Mouse (Mus musculus): ENCODE measurements around the gene Gtf2ird2. TPM values are rescaled to one million over a fixed set of nuclear protein-coding genes. Genes with fewer than 3 reads are reported as not detected.

Gene Gtf2ird2
- 10 to 100 TPM; 13.1 to 17.9 TPM for total RNA-seq (2021)
- long read RNA-seq, experiment 1, partial matches to known transcripts = 0 of 6 reads
- long read RNA-seq, experiment 1, other reads (novel, unspliced or antisense) = 3 of 6 reads
- long read RNA-seq, experiment 2, transcript Gtf2ird2-201 (16 exons, 3,482 nt) = major isoform, 7 of 15 reads
- long read RNA-seq, experiment 2, partial matches to known transcripts = 3 of 15 reads
- long read RNA-seq, experiment 2, other reads (novel, unspliced or antisense) = 4 of 15 reads

DNA sequence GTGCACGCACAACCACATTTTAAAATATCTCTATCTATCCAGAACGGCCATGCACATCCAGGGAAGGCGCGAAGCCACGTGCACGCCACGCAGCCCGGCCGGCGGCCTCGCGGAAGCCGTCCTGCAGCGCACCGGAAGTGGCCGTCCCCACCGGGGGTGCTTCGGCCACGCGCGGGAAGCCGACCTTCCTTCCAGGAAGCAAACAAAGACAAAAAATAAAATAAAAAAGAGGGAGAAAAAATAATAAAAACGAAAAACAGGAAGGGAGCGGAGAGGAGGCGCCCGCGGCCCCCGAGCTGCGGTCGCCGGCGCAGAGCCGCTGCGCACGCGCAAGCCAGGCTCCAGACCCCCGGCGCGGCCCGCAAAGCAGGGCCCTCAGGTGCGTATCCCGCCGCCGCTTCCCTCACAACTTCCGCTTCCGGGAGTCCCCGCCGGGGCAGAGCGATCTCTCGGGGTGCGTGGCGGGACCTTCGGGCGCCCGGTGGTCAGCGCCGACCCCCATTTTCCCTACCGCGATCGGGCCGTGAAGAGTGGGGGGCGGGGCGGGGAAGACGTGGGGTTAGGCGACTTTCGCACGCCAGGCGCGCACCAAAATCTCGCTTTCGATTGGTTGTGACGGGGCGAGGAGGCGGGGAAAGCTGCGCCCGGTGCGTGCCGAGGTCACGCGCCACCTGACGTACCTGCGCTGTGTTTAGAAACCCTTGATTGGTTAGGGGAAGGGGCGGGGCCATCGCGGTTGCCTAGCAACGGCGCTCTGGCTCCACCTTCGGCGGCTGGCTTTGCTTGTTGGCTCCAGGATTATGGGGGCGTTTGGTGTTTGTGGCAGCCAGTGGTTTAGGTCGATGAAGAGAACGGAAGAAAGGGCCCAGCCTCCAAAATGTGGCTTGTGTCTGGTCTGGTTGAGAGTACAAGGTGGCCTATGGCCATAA, at the start of gene Gtf2ird2:
TSS of gene Gtf2ird2 (plus strand) at position 140 of the 929 bp plus-strand sequence.
- DNase-seq (ENCODE audit: low spot score in 2 of 2) = peak; percentile 99

DNA sequence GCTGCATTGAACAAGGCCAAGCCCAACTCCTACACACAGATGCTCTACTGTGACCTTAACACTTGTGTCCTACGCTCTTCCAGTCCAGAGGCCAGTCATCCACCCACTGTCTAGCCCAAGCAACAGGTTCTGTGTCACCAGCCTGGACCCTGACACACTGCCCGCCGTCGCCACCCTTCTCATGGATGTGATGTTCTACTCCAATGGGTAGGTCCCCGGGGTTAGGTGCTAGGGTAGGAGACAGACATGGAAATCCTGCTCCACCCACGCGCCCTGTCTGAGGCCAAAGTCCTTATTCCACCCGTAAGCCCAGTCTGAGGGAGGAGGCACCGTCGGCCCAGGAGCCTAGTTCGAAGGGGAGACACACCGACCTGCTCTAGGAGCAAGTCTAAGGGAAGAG, 47.8 kb upstream of the Gtf2ird2 start:
- DNase-seq (ENCODE audit: low spot score in 2 of 2) = no peak

DNA sequence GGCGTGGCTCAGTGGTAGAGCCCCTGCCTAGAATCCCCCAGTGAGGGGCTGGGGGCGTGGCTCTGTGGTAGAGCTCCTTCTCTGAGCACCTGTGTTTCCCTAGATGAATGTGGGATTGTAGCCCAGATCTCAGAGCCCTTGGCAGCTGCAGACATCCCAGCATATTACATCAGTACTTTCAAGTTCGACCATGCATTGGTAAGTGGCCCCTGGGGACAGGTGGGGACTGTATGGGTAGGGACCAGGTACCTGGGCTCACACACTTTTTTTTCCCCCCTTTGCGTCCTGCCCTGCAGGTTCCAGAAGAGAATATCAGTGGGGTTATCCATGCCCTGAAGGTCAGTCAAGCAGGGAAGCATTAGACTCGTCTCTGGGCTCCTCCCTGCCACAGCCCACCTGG, 45.9 kb upstream of the Gtf2ird2 start:
- DNase-seq (ENCODE audit: low spot score in 2 of 2) = no peak

DNA sequence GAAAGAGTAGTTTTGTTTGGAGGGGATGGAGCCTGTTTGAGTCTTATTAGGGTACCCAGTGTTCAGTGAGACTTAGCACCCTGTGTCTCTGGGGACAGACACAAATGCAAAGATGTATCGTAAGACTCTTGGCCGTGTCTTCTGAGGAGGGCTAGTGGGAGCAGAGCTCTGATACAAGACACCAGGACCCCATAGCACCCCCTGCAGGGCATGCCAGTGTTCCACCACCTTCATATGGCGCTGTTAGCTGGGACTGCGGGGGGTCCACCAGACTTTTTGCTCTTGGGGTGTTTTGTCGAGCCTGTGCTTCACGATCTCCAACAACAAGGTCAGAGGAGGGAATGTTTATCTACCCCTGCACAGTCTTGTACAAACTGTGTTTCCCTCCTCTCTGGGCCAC, 44.4 kb upstream of the Gtf2ird2 start:
- DNase-seq (ENCODE audit: low spot score in 2 of 2) = no peak

DNA sequence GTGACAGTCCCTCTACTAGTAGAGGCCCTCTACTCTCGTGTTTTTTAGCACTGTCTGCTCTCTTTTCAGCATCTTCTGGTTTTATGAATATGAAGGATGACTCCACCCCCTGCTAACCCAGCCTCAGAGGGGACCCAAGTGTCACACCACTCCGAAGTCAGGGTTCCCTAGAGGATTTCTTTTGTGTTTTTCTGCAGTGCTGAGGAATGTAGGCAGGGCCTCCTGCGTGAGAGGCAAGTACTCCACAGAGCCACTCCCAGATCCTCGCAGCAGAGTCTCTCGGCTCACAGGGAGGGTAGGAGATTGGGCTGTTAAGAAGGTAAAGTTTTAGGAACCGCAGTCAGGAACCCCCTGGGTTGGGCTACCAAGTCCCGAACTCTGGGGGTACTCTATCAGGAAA, 42.6 kb upstream of the Gtf2ird2 start:
- no peak for DNase-seq (ENCODE audit: low spot score in 2 of 2)

DNA sequence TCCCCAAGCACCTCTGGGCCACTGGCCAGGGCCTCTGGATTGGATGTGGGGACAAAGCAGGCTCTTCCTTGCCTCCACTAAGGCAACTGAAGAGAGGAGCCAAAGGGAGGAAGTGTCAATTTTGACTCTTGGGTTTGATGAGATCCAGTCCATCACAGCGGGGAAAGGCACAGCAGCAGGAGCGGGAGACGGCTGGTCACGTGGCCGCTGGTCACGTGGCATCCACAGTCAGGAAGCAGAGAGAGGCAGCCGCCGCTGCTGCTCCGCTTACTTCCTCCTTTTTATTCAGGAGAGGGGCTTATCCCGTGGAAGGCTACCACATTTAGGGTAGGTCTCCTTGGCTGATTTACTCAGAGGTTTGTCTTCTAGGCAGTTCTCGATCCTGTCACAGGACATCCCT, 41.4 kb upstream of the Gtf2ird2 start:
- no peak for DNase-seq (ENCODE audit: low spot score in 2 of 2)

DNA sequence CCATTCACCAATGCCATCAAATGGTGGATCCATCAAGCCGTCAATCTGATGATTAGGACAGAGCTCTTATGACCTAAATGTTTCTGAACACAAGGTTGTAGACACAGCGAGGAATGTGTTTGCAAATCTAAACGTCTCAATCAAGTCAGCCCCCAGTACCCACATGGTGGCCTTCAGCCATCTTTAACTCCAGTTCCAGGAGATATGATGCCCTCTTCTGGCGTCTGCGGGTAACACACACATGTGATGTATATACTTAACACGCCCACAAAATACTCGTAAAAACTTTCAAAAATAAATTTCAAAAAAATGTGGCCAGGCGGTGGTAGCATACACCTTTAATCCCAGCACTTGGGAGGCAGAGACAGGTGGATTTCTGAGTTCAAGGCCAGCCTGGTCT, 38.8 kb upstream of the Gtf2ird2 start:
- DNase-seq (ENCODE audit: low spot score in 2 of 2) = no peak

DNA sequence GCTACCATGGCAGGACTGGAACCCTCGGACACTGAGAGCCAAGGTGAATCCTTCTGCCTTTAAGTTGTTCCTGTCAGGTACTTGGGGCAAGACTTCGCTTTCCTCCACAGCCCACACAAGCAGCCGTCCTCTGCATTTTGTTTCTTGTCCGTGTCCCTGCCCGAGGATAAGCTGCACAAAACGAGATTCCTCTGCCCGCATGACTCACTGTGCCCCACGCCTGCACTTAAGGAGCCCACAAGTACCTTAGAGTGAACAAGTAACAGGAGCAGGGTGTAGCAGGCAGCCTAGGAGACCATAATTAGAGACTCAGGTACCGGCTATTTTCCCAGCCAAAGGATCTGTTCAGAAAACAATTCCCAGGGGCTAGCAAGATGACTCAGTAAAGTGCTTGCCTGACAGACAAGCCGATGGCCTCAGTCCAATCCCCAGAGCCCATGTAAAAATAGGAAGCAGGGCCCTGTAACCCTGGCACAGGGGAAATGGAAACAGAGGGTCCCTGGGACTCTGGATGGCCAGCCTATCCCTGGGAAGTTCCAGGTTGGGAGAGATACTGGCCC, 36.5 kb upstream of the Gtf2ird2 start:
- DNase-seq (ENCODE audit: low spot score in 2 of 2) = no peak

DNA sequence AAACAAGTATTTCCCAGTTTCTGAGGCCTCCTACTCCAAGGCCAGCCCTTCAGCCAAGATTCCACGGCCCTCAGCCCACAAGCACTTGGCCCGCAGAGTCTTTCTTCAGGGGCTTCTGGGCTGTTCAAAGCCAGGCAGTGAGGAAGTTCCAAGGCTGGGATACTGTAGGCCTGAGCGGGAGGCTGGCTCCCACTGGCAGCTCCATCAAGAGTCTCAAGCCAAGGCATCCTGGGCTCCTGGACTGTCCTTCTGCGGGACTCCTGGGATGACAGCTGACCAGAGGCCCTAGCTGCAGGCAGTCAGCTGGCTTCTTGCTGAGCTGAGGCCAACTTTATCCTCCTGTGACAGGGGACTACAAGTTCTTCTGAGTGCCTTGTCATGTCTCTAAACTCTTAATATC, 35.7 kb upstream of the Gtf2ird2 start:
- DNase-seq (ENCODE audit: low spot score in 2 of 2) = no peak

DNA sequence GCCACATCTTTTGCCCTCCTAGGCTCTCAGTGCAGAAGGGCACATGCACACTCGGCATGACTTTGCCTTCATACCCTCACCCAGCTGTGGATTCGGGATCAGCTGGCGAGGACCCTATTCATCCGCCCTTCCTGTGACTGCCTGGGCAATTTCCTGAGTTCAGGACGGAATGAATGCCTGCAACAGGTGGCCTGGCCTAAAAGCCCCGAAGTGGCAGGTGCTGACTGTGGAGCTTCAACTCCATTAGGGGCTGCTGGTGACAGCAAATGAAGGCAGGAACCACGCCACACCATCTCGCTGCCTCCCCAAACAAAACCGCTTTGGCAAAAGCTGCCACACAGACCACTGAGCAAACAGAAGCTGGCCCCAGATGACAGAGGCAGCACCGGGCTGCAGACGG, 31.9 kb upstream of the Gtf2ird2 start:
- DNase-seq (ENCODE audit: low spot score in 2 of 2) = no peak

DNA sequence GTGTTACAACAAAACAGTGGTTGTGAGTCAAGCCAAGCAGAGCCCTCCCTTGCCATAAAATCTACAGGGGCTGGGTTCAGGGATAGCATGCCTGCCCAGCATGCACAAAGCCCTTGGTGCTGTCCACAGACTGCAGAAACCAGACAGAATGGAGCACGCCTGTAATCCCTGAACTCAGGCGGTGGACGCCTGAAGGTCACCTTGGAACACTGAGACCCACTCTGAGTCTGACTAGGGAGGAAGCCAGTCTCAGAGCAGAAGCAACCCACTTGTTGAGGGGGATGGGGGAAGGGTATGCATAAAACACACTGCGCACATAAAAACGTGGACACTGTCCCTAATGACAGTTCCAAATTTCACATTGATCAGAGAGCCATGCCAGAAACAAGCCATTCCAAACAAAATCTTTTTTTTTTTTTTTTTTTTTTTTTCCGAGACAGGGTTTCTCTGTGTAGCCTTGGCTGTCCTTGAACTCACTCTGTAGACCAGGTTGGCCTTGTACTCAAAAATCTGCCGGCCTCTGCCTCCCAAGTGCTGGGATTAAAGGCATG, 27.8 kb upstream of the Gtf2ird2 start:
- DNase-seq (ENCODE audit: low spot score in 2 of 2) = no peak

DNA sequence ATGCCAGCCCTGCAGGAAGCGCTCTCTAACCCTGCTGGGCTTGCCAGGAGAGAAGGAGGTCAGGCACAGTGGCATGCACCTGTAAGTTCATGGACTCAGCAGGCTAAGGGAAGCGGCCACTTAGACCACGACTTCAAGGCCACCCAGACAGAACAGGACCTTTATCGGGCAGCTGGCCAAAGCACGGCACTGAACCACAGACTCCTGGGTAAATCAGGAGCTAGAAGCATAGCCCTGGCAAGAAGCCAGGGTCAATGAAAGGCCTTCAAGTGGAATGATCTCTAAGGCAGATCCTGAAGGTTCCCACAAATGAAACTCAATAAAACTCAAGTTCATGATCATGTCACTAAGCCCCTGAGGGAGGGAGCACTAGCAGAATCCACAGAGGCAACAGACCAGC, 19.1 kb upstream of the Gtf2ird2 start:
- DNase-seq (ENCODE audit: low spot score in 2 of 2) = no peak

DNA sequence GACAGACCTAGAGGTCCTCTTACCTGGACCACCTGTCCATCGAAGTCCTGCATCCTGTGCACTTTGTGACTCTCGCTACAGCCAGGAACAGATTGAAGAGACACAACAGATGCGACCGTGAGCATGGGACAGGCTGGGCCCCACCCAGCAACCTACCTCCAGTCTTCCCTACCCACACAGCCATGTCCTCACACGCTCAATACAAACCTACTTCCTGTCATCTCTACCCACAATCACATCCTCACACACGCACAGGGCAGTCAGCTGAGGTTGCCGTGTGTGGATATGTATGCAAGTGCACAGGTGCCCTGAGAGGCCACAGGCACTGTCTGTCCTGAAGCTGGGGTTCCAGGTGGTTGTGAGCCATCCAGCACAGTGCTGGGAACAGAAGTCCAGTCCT, 17.2 kb upstream of the Gtf2ird2 start:
- DNase-seq (ENCODE audit: low spot score in 2 of 2) = no peak

DNA sequence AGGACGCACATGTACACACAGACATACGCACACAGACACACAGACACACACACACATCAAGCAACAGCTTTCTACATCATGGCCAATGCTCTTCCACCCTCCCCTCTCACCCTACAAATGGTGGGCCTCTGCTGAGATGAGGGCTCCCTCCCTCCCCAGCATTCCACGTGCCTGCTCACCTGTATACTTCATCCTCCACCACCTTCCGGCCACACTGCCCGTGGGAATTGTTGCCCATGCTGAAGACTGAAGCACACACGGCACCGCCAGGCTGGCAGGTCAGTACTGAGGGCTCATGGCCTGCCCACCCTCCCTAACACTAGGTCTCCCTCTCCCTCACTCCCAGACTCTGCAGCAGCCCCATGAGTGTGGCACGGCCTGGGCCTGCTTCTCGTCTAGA, 15.8 kb upstream of the Gtf2ird2 start:
- no peak for DNase-seq (ENCODE audit: low spot score in 2 of 2)

DNA sequence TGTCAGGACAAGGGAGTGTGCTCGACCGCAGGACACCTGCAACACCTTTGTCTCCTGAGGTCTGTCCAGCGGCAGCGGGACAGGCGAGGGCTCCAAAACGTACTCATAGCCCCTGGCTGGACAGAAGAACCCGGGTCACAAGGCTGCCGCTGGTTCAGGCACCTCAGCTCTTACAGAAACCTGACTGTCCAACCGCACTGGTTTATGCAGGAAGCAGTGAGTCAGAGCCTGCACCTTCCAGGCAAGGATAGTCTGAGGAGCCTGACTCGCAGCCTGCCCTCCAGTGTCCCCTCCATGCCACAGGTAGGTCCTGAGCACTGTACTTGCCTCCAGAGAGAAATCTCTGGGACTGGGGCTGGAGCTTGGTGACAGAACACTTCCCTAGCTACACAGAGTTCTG, 14.6 kb upstream of the Gtf2ird2 start:
- DNase-seq (ENCODE audit: low spot score in 2 of 2) = no peak

DNA sequence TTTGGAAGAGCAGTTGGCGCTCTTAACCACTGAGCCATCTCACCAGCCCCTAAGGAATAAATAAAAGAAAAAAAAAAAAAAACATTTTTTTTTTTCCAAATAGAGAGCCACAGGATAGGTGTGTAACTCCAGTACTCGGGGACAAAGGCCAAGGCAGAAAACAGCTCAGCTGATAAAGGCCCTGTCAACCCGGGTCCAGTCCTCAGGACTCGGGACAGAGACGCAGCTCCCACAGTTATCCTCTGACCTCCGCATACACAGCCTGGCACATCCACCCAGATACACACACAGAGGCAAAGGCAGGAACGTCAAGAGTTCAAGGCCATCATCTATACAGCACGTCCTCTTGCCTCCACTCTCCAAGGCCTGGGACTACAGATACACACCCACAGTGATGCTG, 13.7 kb upstream of the Gtf2ird2 start:
- DNase-seq (ENCODE audit: low spot score in 2 of 2) = no peak

DNA sequence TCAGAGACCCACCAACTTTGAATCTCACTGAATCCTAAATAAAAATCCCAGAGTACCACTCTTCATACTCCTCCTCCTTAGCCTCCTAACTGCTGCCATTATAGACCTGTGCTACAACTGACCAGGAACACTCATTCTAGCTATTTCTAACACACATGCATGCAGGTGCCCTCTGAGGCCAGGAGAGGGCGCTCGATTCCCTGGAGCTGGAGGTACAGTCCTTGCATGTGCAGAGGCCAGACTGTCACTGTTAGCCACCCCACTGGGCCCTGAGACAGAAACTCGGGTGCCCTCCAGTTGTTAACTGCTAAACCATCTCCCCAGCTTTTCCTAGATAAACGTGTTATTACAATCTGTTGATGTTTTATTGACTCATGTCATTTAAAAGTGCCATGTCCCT, 10.6 kb upstream of the Gtf2ird2 start:
- DNase-seq (ENCODE audit: low spot score in 2 of 2) = no peak

DNA sequence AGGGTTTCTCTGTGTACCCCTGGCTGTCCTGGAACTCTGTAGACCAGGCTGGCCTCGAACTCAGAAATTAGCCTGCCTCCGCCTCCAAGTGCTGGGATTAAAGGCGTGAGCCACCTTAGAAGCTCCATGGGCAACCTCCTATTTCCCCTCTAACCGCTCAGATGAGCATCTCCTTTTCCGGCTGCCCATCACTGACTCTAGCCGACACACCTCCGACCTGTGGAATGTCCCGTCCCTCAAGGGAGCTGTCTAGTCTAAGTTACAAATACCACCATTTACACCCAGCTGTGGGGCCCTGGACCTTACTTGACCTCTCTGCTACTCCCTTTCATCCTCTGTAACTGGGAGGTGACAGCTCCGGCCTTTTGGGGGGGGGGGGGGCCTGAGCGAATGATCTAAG, 8.1 kb upstream of the Gtf2ird2 start:
- DNase-seq (ENCODE audit: low spot score in 2 of 2) = no peak

DNA sequence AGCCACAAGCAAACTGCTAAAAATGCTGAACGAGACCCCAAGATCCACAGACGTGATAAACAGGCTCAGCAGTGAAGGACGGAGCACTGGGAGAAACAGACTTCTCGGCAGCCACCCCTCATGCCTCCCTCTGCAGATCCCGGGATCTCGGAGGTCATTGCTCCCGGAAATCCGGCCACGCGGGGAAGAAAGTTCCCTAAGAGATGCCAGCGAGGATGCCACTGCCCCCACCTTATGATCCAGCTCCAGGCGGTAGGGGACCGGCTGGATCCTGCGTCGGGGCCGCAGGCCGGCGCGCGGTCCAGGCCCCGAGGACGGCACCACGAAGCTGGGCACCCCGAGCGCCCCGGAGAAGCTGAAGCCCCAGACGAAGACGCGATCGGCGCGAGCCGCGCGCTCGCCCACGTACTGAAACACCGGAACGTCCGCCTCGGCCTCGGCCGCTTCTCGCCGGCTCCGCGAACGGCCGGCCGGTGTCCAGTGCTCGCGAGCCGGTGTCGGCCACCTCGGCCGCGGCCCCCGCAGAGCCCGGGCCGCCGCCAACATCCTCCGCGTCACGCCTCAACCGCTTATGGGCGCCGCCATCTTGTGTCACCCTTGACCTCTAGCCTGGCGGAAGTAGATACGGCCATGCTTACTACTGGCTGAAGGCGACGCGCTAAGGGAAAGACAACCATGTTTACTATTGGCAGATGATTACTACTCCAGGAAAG, 7.5 kb upstream of the Gtf2ird2 start, which contains the start of gene Rcc1l:
TSS of gene Rcc1l (minus strand) at position 606 of the 713 bp plus-strand sequence.
- DNase-seq (ENCODE audit: low spot score in 2 of 2) = peak; percentile 82 to 89

DNA sequence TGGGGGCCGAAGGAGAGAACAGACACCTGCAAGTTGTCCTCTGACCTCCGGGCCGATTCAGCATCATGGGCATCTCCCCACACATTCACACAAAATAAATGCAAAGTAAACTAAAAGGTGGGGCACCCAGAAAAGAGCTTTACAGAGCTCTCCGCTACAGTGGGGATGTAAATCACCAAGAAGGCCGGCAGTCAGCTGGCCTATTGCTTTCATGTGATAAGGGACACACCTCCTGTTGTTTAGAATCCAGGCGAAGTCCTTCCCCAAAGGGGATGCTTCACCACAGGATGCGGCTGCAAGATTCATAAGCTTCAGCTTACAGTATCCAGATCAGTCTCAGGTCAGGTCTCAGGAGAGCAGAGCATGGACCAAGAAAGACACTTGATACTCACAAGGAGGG, 5.3 kb upstream of the Gtf2ird2 start:
- DNase-seq (ENCODE audit: low spot score in 2 of 2) = no peak

DNA sequence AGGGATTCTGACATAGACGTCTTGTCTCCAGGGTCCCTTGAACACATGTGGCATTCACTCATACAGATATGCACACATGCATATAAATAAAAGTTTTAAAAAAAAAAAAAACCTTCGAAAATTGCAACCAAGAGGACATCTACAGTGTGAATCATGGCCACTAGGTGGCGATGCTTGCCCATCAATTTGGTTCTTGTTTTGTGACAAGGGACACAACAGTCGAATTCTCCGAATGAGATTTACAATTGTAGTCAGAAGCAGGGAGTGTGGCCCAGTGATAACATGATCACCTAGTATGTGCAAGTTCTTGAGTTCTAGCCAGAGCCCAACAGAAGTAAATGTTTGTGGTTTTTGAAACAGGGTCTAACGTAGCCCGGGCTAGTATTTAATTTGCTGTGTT, 3.9 kb upstream of the Gtf2ird2 start:
- DNase-seq (ENCODE audit: low spot score in 2 of 2) = peak; percentile 83 to 90
